Mouse (Mus musculus) C2C12 (cell line): ENCODE results near the gene Ctsf.

Source experiments
- CTCF ChIP-seq: IDR thresholded peaks from one replicate; pipeline ENCODE4 v1.5.1; 2011; ENCODE audit not compliant: control insufficient read depth, insufficient read depth, insufficient read length
- USF1 ChIP-seq: IDR thresholded peaks from one replicate; pipeline ENCODE4 v1.6.1; 2011; ENCODE audit warnings: low read depth, mild to moderate bottlenecking, control low read depth, moderate library complexity

GRCm38 (mm10) chr19:4849800-4850199 lies 5.1 kb upstream of the Ctsf start:
- TF ChIP-seq USF1: no peak
- TF ChIP-seq CTCF: no peak
